Mouse (Mus musculus): ENCODE data around the gene Gm20809.
"Not testable (repeated sequence)": the region's sequence is repeated elsewhere in the genome, so short reads cannot be mapped to it uniquely, and the experiment has no call there.

Gene Gm20809

DNA sequence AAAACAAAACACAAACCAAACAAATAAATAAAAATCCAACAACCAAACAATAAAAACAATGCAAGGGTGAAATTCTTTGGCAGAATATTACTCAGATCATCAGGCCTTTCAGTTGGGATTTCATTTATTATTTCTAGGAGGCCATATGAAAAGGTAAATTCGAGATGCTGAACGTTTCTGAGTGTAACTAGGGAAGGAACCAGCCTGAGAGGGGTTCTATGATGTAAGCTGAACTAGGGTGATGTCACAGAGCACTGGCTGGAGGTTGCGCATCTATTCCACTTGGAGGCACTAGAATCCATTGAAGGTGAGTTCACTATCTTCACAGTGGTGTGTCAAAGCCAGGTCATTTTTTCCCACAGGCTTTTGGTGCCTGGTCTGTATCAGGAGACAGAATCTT is at the start of gene Gm20809:
Gene Gm20809 (plus strand): TSS at position 301 of the 400 bp plus-strand sequence.
- DNase-seq (ENCODE audit: low spot score) = not testable (repeated sequence)
